ENCODE assay signal across 8 mouse cellular contexts in the genomic region with DNA sequence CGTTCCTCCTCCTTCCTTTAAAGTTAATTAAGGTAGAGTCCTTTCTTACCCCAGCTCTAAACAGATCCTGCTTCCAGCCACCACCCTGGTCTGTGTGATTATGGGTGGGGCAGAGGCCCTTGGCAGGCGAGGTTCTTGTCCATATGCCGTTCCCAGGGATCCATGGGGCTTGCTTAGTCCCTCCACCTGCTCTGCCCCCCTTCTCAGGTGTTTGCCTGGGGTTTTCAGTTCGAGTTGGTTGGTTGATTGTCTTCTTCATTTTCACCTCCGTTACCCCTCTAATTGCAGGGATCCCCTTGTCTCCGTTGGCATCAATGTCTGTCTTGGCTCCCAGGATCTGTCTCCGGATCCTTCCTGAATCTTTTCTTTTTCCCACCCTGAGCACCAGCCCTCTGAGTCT. TPM values are rescaled to one million over a fixed set of nuclear protein-coding genes. Genes with fewer than 3 reads are reported as not detected.
DNase-seq lines count a peak whose midpoint lies in the region; ATAC-seq and TF ChIP-seq lines count a peak whose summit lies in the region.

No protein-coding gene starts in this region.

- DNase-seq in kidney, adult 2 months, result no peak
- DNase-seq in kidney, postnatal 10 days, result no peak
- peak; percentile 52 for DNase-seq in cerebellum, adult 8-10 months
- no peak for DNase-seq in hindbrain, embryonic 14.5 days (ENCODE audit: low spot score)
- no peak for DNase-seq in midbrain, embryonic 14.5 days
- no peak for DNase-seq in testis, postnatal 10 days (ENCODE audit: low spot score)
- DNase-seq in layer of hippocampus, adult 18-20 months (ENCODE audit: low spot score in 2 of 2), result no peak
- no peak for DNase-seq in adrenal gland, postnatal 10 days

- H3K4me3 ChIP-seq in kidney, adult 2 months (ENCODE audit: insufficient read depth, low read depth, low read length), result peak overlapping the region; percentile 85
- peak overlapping the region; percentile 93 for H3K4me3 ChIP-seq in hindbrain, embryonic 14.5 days (replicated peaks; ENCODE audit: low read length)
- peak overlapping the region; percentile 78 for H3K4me3 ChIP-seq in midbrain, embryonic 14.5 days (replicated peaks; ENCODE audit: low read depth, low read length)

- no peak for TF ChIP-seq CTCF in kidney, adult 2 months (conservative IDR thresholded peaks at IDR 0.05; ENCODE audit: insufficient read depth, insufficient read length, low read depth, low read length)

- no peaks in the 10 kb centered on the region for H3K27me3 ChIP-seq in kidney, adult 2 months (replicated peaks; ENCODE audit: control insufficient read depth, insufficient read depth, low read length)
- H3K27me3 ChIP-seq in hindbrain, embryonic 14.5 days (ENCODE audit: control insufficient read depth, insufficient read depth, low read length), result no peaks in the 10 kb centered on the region
- no peaks in the 10 kb centered on the region for H3K27me3 ChIP-seq in midbrain, embryonic 14.5 days (ENCODE audit: control insufficient read depth, insufficient read depth, low read length)

- H3K4me2 ChIP-seq in hindbrain, embryonic 14.5 days (replicated peaks), result peak overlapping the region; percentile 93
- peak overlapping the region; percentile 91 for H3K4me2 ChIP-seq in midbrain, embryonic 14.5 days (ENCODE audit: low read length)

- peaks cover 3% of the 10 kb centered on the region; the same call in 1 of the 2 replicates for H3K4me1 ChIP-seq in kidney, adult 2 months (ENCODE audit: control insufficient read depth, insufficient read depth, low read length)
- H3K4me1 ChIP-seq in hindbrain, embryonic 14.5 days (replicated peaks; ENCODE audit: control insufficient read depth, insufficient read depth, low read length), result peaks cover 27% of the 10 kb centered on the region
- peaks cover 24% of the 10 kb centered on the region for H3K4me1 ChIP-seq in midbrain, embryonic 14.5 days (ENCODE audit: control insufficient read depth, insufficient read depth, low read length)

- H3K9me3 ChIP-seq in hindbrain, embryonic 14.5 days (ENCODE audit: control insufficient read depth, low read length), result no peaks in the 10 kb centered on the region
- no peaks in the 10 kb centered on the region for H3K9me3 ChIP-seq in midbrain, embryonic 14.5 days (ENCODE audit: control insufficient read depth, low read length)

- 63% methylated on average over 7 of the region's 7 CpGs for WGBS in kidney, adult 2 months
- WGBS in hindbrain, embryonic 14.5 days, result 61% methylated on average over 7 of the region's 7 CpGs
- 70% methylated on average over 7 of the region's 7 CpGs for WGBS in midbrain, embryonic 14.5 days

- H3K27ac ChIP-seq in kidney, adult 2 months (ENCODE audit: insufficient read depth, low read depth, low read length), result no peak overlapping the region
- H3K27ac ChIP-seq in hindbrain, embryonic 14.5 days, result no peak overlapping the region
- H3K27ac ChIP-seq in midbrain, embryonic 14.5 days (replicated peaks; ENCODE audit: low read depth, low read length), result no peak overlapping the region

- ATAC-seq in hindbrain, embryonic 14.5 days (ENCODE audit: low FRiP score), result no peak
- no peak for ATAC-seq in midbrain, embryonic 14.5 days (ENCODE audit: low FRiP score, low TSS enrichment)

- no peak for TF ChIP-seq POLR2A in kidney, adult 2 months (IDR thresholded peaks at IDR 0.05; ENCODE audit: low read depth, low read length)

- no peaks in the 10 kb centered on the region for H3K36me3 ChIP-seq in kidney, adult 2 months (ENCODE audit: control insufficient read depth, insufficient read depth, low read length)
- H3K36me3 ChIP-seq in hindbrain, embryonic 14.5 days (replicated peaks; ENCODE audit: control insufficient read depth, insufficient read depth), result no peaks in the 10 kb centered on the region
- no peaks in the 10 kb centered on the region for H3K36me3 ChIP-seq in midbrain, embryonic 14.5 days (ENCODE audit: control insufficient read depth, insufficient read depth, low read length)

- peak overlapping the region; percentile 88 for H3K9ac ChIP-seq in hindbrain, embryonic 14.5 days
- peak overlapping the region; percentile 75; the same call in 1 of the 2 replicates for H3K9ac ChIP-seq in midbrain, embryonic 14.5 days (replicated peaks; ENCODE audit: low read length)

RNA-seq across cellular contexts. Expression of gene Aacs, which starts 1.2 kb away (rescaled TPM):
- polyA plus RNA-seq in kidney, adult 2 months (2012; rRNA removed), result 102 and 131 TPM in 2 replicates
- 75.5 and 98.4 TPM in 2 replicates for polyA plus RNA-seq in hindbrain, embryonic 14.5 days (2014; fragmentation: Nextera tagmentation; extraction: Ambion mirVana)
- 63.6 and 71.3 TPM in 2 replicates for polyA plus RNA-seq in midbrain, embryonic 14.5 days (2014; fragmentation: Nextera tagmentation; extraction: Ambion mirVana)
- 10 to 100 TPM; 48.7 to 49.1 TPM for total RNA-seq in layer of hippocampus, adult 18-20 months (2021)
- total RNA-seq in adrenal gland, postnatal 10 days (2021), result 10 to 100 TPM; 18.1 to 18.5 TPM

RNA-seq across cellular contexts. Expression of gene Bri3bp, which starts 35.4 kb away (rescaled TPM):
- 12.1 and 13.0 TPM in 2 replicates for polyA plus RNA-seq in kidney, adult 2 months (2012; rRNA removed)
- 34.3 and 36.7 TPM in 2 replicates for polyA plus RNA-seq in hindbrain, embryonic 14.5 days (2014; fragmentation: Nextera tagmentation; extraction: Ambion mirVana)
- 26.8 and 37.8 TPM in 2 replicates for polyA plus RNA-seq in midbrain, embryonic 14.5 days (2014; fragmentation: Nextera tagmentation; extraction: Ambion mirVana)
- total RNA-seq in layer of hippocampus, adult 18-20 months (2021), result 100 to 1,000 TPM in 1 of 2 experiments, 10 to 100 TPM in 1; 92.7 to 107 TPM
- total RNA-seq in adrenal gland, postnatal 10 days (2021), result 10 to 100 TPM; 31.6 to 37.1 TPM

RNA-seq across cellular contexts. Expression of gene Dhx37, which starts 42.9 kb away (rescaled TPM):
- polyA plus RNA-seq in kidney, adult 2 months (2012; rRNA removed), result 10.8 and 16.4 TPM in 2 replicates
- polyA plus RNA-seq in hindbrain, embryonic 14.5 days (2014; fragmentation: Nextera tagmentation; extraction: Ambion mirVana), result 6.8 and 10.2 TPM in 2 replicates
- polyA plus RNA-seq in midbrain, embryonic 14.5 days (2014; fragmentation: Nextera tagmentation; extraction: Ambion mirVana), result 8.5 and 9.8 TPM in 2 replicates
- total RNA-seq in layer of hippocampus, adult 18-20 months (2021), result 10 to 100 TPM; 15.0 to 15.4 TPM
- total RNA-seq in adrenal gland, postnatal 10 days (2021), result 10 to 100 TPM; 11.2 to 12.2 TPM

RNA-seq across cellular contexts. Expression of gene Tmem132b, which starts 54.8 kb away (rescaled TPM):
- 0.01 TPM in 1 of 2 replicates, not detected in the other for polyA plus RNA-seq in kidney, adult 2 months (2012; rRNA removed)
- 6.3 and 7.9 TPM in 2 replicates for polyA plus RNA-seq in hindbrain, embryonic 14.5 days (2014; fragmentation: Nextera tagmentation; extraction: Ambion mirVana)
- 4.9 and 6.2 TPM in 2 replicates for polyA plus RNA-seq in midbrain, embryonic 14.5 days (2014; fragmentation: Nextera tagmentation; extraction: Ambion mirVana)
- total RNA-seq in layer of hippocampus, adult 18-20 months (2021), result 100 to 1,000 TPM; 113 to 116 TPM
- 1 to 10 TPM in 1 of 2 experiments, under 1 TPM in 1; 0.70 to 1.2 TPM for total RNA-seq in adrenal gland, postnatal 10 days (2021)
